Mouse (Mus musculus): ENCODE measurements at regions not wholly inside any gene's neighbourhood (a gene's known extent, or its start where the extent isn't known, plus 50 kb on each side); places are given as distances from the start of the nearest gene placed in this dataset.

DNA sequence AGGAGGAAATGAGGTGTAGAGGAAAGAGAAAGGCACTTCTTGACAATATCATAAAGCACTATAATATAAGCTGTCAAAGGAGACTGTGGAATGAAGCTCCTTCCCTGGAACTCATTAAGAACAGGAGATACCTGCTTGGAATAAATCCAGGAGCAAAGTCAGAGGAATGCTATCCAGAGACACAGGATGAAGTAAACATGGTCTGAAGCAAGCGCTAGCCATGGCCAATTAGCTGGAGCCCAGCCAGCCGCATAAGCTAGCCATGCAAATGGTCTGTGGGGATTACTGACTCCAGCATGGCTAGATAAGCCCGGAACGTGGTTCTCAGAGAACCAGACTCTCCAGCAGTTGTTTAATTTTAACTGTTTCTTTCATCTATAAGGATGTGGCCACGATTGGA, 54.9 kb upstream of the Gpc3 start:
- H3K9me3 ChIP-seq (replicated peaks; ENCODE audit: control insufficient read depth, low read length), result no peaks in the 10 kb centered on the region
- H3K4me3 ChIP-seq (replicated peaks; ENCODE audit: low read length), result no peak overlapping the region
- no peaks in the 10 kb centered on the region for H3K4me1 ChIP-seq (ENCODE audit: control insufficient read depth, insufficient read depth, low read length)
- no peak overlapping the region for H3K4me2 ChIP-seq (ENCODE audit: low read depth, low read length)
- no peaks in the 10 kb centered on the region for H3K36me3 ChIP-seq (ENCODE audit: control insufficient read depth, insufficient read depth, low read length)
- H3K27me3 ChIP-seq (ENCODE audit: control insufficient read depth, insufficient read depth, low read length), result no peaks in the 10 kb centered on the region
- WGBS, result 34% methylated on average over 5 of the region's 5 CpGs
- no peak for ATAC-seq (ENCODE audit: insufficient read depth, low FRiP score)
- H3K27ac ChIP-seq (ENCODE audit: low read length), result no peak overlapping the region
- H3K9ac ChIP-seq (ENCODE audit: low read length), result no peak overlapping the region

DNA sequence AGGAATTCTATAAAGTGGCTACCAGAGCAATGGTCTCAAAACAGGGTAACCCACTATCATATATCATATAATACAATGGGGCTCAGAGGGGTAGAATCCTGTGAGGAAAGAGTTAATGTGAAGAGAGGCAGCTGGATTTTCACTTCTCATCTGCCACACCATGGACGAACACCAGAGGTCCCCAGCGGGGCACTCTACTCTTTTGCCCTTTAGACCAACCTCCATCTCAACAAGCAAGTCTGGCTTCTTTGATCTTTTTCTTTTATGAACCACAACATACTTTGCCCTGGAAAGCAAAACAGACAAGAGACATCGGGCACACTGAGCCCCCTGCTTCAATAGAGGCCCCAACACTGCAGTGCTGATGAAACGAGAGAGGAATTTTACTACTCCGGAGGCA, 65.3 kb upstream of the Gpc3 start:
- no peaks in the 10 kb centered on the region for H3K27me3 ChIP-seq (ENCODE audit: control insufficient read depth, insufficient read depth, low read length)
- no peaks in the 10 kb centered on the region for H3K36me3 ChIP-seq (ENCODE audit: control insufficient read depth, insufficient read depth, low read length)
- H3K9ac ChIP-seq (ENCODE audit: low read length), result no peak overlapping the region
- 21% methylated on average over 5 of the region's 5 CpGs for WGBS
- no peaks in the 10 kb centered on the region for H3K4me1 ChIP-seq (ENCODE audit: control insufficient read depth, insufficient read depth, low read length)
- ATAC-seq (ENCODE audit: insufficient read depth, low FRiP score), result no peak
- H3K4me2 ChIP-seq (ENCODE audit: low read depth, low read length), result 0 out of 2 replicates have a peak overlapping the region, but pooled peaks have one; percentile 6
- no peak overlapping the region for H3K27ac ChIP-seq (ENCODE audit: low read length)
- H3K9me3 ChIP-seq (replicated peaks; ENCODE audit: control insufficient read depth, low read length), result no peaks in the 10 kb centered on the region
- no peak overlapping the region for H3K4me3 ChIP-seq (replicated peaks; ENCODE audit: low read length)

DNA sequence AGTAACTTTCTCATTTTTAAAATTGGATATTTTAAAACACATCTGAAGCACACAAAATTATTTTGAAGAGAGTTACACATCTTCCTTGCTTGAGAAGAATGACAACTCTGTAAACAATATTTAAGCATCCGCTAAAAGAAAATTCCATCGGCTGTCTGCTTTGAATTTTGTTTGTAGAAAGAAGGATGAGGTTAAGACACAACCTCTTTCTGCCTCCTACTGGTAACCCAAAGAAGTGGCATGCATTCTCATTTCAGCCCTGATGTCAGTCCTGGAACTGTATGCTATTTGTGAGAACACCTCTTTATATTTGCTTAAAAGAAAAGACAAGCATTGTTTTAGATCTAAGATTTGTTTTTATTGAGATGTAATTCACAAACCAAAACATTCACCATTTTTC, 80.6 kb upstream of the Gpc3 start:
- no peak for ATAC-seq (ENCODE audit: insufficient read depth, low FRiP score)
- H3K4me1 ChIP-seq (ENCODE audit: control insufficient read depth, insufficient read depth, low read length), result no peaks in the 10 kb centered on the region
- H3K9ac ChIP-seq (ENCODE audit: low read length), result no peak overlapping the region
- 28% methylated on average over 2 of the region's 2 CpGs for WGBS
- H3K27me3 ChIP-seq (ENCODE audit: control insufficient read depth, insufficient read depth, low read length), result no peaks in the 10 kb centered on the region
- H3K4me3 ChIP-seq (replicated peaks; ENCODE audit: low read length), result no peak overlapping the region
- no peaks in the 10 kb centered on the region for H3K9me3 ChIP-seq (replicated peaks; ENCODE audit: control insufficient read depth, low read length)
- H3K4me2 ChIP-seq (ENCODE audit: low read depth, low read length), result no peak overlapping the region
- no peaks in the 10 kb centered on the region for H3K36me3 ChIP-seq (ENCODE audit: control insufficient read depth, insufficient read depth, low read length)
- no peak overlapping the region for H3K27ac ChIP-seq (ENCODE audit: low read length)

DNA sequence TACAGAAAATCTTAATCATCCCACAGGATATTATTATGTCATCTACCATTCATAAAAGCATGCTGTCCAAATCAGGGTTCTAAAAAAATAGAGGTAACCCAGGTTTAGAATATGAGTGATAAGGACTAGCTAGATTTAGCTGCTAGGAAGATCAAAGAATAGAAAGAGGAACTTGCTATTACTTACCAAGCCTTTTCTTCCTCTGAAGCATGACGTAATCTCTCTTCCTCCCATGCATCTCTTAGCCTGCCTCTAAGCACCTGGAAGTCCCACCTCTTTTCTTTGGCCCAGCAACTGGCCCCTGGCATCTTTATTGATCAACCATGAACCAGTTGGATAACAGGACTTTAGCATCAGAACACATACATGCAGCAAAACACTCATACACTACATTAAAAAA, 85.9 kb upstream of the Gpc3 start:
- WGBS, result 64% methylated on average over 1 of the region's 1 CpGs
- Histone ChIP-seq H3K4me1 (ENCODE audit: control insufficient read depth, insufficient read depth, low read length) (no peaks in the 10 kb centered on the region), H3K9ac (ENCODE audit: low read length) (no peak overlapping the region), H3K9me3 (replicated peaks; ENCODE audit: control insufficient read depth, low read length) (no peaks in the 10 kb centered on the region), H3K27me3 (ENCODE audit: control insufficient read depth, insufficient read depth, low read length) (no peaks in the 10 kb centered on the region), H3K36me3 (ENCODE audit: control insufficient read depth, insufficient read depth, low read length) (no peaks in the 10 kb centered on the region), H3K27ac (ENCODE audit: low read length) (no peak overlapping the region), H3K4me3 (replicated peaks; ENCODE audit: low read length) (no peak overlapping the region), H3K4me2 (ENCODE audit: low read depth, low read length) (no peak overlapping the region)
- no peak for ATAC-seq (ENCODE audit: insufficient read depth, low FRiP score)

DNA sequence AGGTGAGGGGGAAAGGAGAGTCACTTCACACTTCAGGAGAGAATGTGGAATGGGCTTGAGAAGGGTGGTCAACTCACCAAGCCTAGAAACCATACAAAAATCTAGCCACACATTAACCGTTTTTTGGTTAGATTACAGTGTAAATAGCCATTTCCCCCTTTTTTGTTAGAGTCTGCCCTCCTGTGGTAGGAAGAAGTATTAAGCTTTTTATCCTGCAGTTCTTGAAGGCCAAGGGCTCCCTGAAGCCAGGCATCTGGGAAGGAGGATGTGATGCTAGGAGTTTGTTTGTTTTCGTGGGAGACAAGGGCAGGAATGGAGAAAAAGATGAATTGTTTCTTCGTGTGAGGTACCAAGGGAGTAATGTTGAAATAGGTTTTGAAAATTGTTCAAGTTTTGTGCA, 73.5 kb upstream of the Ccdc160 start:
- Histone ChIP-seq H3K36me3 (ENCODE audit: control insufficient read depth, insufficient read depth, low read length) (no peaks in the 10 kb centered on the region), H3K4me2 (ENCODE audit: low read depth, low read length) (no peak overlapping the region), H3K9ac (ENCODE audit: low read length) (no peak overlapping the region), H3K4me1 (ENCODE audit: control insufficient read depth, insufficient read depth, low read length) (no peaks in the 10 kb centered on the region), H3K4me3 (replicated peaks; ENCODE audit: low read length) (no peak overlapping the region), H3K27ac (ENCODE audit: low read length) (no peak overlapping the region), H3K27me3 (ENCODE audit: control insufficient read depth, insufficient read depth, low read length) (no peaks in the 10 kb centered on the region), H3K9me3 (replicated peaks; ENCODE audit: control insufficient read depth, low read length) (no peaks in the 10 kb centered on the region)
- WGBS, result 31% methylated on average over 3 of the region's 3 CpGs
- no peak for ATAC-seq (ENCODE audit: insufficient read depth, low FRiP score)

DNA sequence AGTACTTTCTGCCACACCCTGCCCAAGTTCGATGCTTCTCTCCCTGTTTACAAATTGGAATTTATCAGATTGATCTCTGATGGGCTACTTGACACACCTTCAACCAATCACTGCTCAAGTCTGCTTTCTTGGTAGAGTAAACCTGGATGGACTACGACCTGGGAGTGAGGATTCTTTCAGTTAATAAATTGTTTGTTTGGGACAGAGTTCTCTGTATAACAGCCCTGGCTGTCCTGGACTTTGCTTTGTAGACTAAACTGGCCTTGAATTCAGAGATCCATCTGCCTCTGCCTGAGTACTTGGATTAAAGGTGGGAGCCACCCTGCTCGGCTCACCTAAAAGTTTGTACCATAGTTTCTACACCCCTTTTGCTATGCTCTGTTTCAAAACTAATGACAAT, 52.9 kb upstream of the Ccdc160 start:
- no peak overlapping the region for H3K27ac ChIP-seq (ENCODE audit: low read length)
- H3K9ac ChIP-seq (ENCODE audit: low read length), result no peak overlapping the region
- H3K9me3 ChIP-seq (replicated peaks; ENCODE audit: control insufficient read depth, low read length), result no peaks in the 10 kb centered on the region
- H3K4me1 ChIP-seq (ENCODE audit: control insufficient read depth, insufficient read depth, low read length), result no peaks in the 10 kb centered on the region
- H3K4me3 ChIP-seq (replicated peaks; ENCODE audit: low read length), result no peak overlapping the region
- 61% methylated on average over 3 of the region's 3 CpGs for WGBS
- no peaks in the 10 kb centered on the region for H3K36me3 ChIP-seq (ENCODE audit: control insufficient read depth, insufficient read depth, low read length)
- peaks cover 5% of the 10 kb centered on the region for H3K27me3 ChIP-seq (ENCODE audit: control insufficient read depth, insufficient read depth, low read length)
- ATAC-seq (ENCODE audit: insufficient read depth, low FRiP score), result no peak
- no peak overlapping the region for H3K4me2 ChIP-seq (ENCODE audit: low read depth, low read length)

Measured in stomach, embryonic 16.5 days (tissue).